Mouse (Mus musculus) heart, postnatal 4 days (tissue): Measurements from ENCODE around the gene Lmo4. TPM values are rescaled to one million over a fixed set of nuclear protein-coding genes. Genes with fewer than 3 reads are reported as not detected.

Experiments
- DNase-seq: peaks from one replicate; pipeline ENCODE4 v3.0.0; 2021
- total RNA-seq, 2 experiments: library from RNA; stranded (reverse); gene quantifications; 2 replicates each; pipeline ENCODE4 v1.2.3; 2021

The Lmo4 gene
- total RNA-seq, 2 experiments from 2014 or later = 46.8 to 51.0 TPM

GRCm38 (mm10) chr3:144147244-144147643 is 57.8 kb downstream of the Lmo4 start:
- DNase-seq = no peak

- DNase-seq = no peak
Observed at GRCm38 (mm10) chr3:144144066-144144465, 61.0 kb downstream of the Lmo4 start.

GRCm38 (mm10) chr3:144142939-144143338 is 62.1 kb downstream of the Lmo4 start:
- DNase-seq = no peak

- no peak for DNase-seq
Observed at GRCm38 (mm10) chr3:144141786-144142185, 63.2 kb downstream of the Lmo4 start.

DNA sequence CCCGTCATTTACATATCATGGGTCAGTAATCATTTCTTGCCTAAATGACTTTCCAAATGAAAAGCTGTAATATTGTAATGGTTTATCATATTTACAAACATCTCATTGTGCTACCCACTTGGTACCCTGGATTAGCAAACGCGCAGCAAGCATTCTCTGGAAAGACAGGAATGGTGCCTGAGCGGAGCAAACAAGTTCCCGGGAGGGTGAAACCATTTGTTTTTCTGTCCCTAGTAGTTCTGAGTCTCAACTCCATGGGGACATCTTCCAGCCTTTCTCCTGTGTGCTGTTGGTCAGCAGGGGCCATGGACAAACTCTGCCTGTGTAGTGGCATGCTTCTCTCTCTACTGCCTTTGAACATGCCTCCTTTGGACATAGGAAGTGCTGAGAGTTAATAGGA is 64.2 kb downstream of the Lmo4 start:
- DNase-seq = no peak

DNA sequence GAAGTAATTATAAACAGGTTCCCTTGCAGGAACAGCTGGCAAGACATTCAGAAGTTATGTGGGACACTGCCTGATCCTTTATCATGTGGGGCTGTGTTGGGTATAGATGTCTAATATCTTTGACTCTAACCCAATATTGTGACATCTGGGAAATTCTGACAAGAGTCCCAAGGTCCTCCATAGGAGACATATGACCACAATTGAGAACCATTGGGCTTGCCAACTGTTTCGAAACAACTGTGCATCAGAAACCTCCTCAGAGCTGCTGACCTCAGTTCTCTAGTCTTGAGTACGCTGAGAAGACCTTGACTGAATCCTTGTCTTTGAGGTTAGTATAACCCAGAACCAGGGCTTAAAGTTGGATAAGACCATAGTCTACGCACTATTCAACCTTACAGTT is 66.4 kb downstream of the Lmo4 start:
- no peak for DNase-seq
